In the genomic region with DNA sequence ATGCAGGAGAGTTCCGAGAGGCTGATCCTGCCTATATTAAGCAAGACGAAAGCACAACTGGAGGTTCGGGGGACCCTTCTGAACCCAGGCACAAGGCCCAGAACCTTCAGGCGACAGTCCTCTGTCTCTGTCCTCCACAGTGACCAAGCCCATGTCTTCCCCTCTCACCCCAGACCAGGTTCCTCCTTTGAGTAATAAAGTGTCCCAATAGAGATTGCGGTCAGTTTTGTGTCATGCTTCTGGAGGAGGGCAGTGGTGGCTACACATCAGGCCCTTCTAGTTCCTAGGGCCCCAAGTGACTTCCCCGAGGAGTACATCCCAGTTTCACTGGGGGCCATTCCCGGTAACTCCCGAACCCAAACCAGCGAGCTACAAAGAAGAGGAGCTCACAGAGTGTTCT, we compare ENCODE assay signal across 24 mouse cellular contexts. TPM values are rescaled to one million over a fixed set of nuclear protein-coding genes. Genes with fewer than 3 reads are reported as not detected.
DNase-seq lines count a peak whose midpoint lies in the region; ATAC-seq and TF ChIP-seq lines count a peak whose summit lies in the region.
"Had no signal": no experiment of that assay in that cellular context is flagged by ENCODE, and none has a peak within 500 bp of the region (broad histone marks: within the 10 kb centered on the region; RNA-seq: fewer than 3 reads in every experiment).

No protein-coding gene starts in this region.

- H3K4me2 ChIP-seq in hindbrain, embryonic 14.5 days (replicated peaks): no peak overlapping the region
- peak overlapping the region; percentile 29 for H3K4me2 ChIP-seq in liver, postnatal 0 days (ENCODE audit: low read depth, low read length)
- H3K4me2 ChIP-seq: lung, embryonic 15.5 days; midbrain, embryonic 13.5 days had no signal

- peaks cover 10% of the 10 kb centered on the region for H3K4me1 ChIP-seq in hindbrain, embryonic 10.5 days (replicated peaks)
- H3K4me1 ChIP-seq in hindbrain, embryonic 14.5 days (replicated peaks; ENCODE audit: control insufficient read depth, insufficient read depth, low read length): no peaks in the 10 kb centered on the region
- peaks cover 7% of the 10 kb centered on the region; the same call in 1 of the 2 replicates for H3K4me1 ChIP-seq in liver, postnatal 0 days (ENCODE audit: insufficient read depth)
- peaks cover 43% of the 10 kb centered on the region for H3K4me1 ChIP-seq in small intestine, adult 2 months (ENCODE audit: control insufficient read depth, insufficient read depth, insufficient read length, low read length)
- H3K4me1 ChIP-seq: midbrain, embryonic 13.5 days had no signal

- H3K27ac ChIP-seq in hindbrain, embryonic 10.5 days: 0 out of 2 replicates have a peak overlapping the region, but pooled peaks have one; percentile 2
- no peak overlapping the region for H3K27ac ChIP-seq in hindbrain, embryonic 14.5 days
- H3K27ac ChIP-seq in liver, postnatal 0 days (ENCODE audit: low read depth): peak overlapping the region; percentile 13; the same call in 1 of the 2 replicates
- H3K27ac ChIP-seq in small intestine, adult 2 months (ENCODE audit: insufficient read depth, low read depth, low read length): peak overlapping the region; percentile 50
- H3K27ac ChIP-seq: hindbrain, postnatal 0 days; lung, embryonic 15.5 days; midbrain, embryonic 13.5 days had no signal

- no peak for ATAC-seq in hindbrain, embryonic 14.5 days (ENCODE audit: low FRiP score)
- ATAC-seq in liver, postnatal 0 days: peak; percentile 61; the same call in 1 of the 2 replicates
- ATAC-seq: CD4-positive, CD25-positive, alpha-beta regulatory T cell, adult 4 months; forebrain, postnatal 0 days; hindbrain, postnatal 0 days; intestine, embryonic 16.5 days; midbrain, embryonic 13.5 days had no signal

- no peak overlapping the region for H3K4me3 ChIP-seq in hindbrain, embryonic 10.5 days
- no peak overlapping the region for H3K4me3 ChIP-seq in hindbrain, embryonic 14.5 days (replicated peaks; ENCODE audit: low read length)
- no peak overlapping the region for H3K4me3 ChIP-seq in liver, postnatal 0 days (ENCODE audit: low read depth, low read length)
- H3K4me3 ChIP-seq in small intestine, adult 2 months (ENCODE audit: low read depth, low read length): no peak overlapping the region
- H3K4me3 ChIP-seq: forebrain, embryonic 10.5 days; lung, embryonic 15.5 days; midbrain, embryonic 13.5 days had no signal

- H3K9ac ChIP-seq in hindbrain, embryonic 14.5 days: no peak overlapping the region
- H3K9ac ChIP-seq in liver, postnatal 0 days (replicated peaks): no peak overlapping the region
- H3K9ac ChIP-seq: forebrain, postnatal 0 days; lung, embryonic 15.5 days; midbrain, embryonic 13.5 days had no signal

- TF ChIP-seq EP300 in liver, postnatal 0 days (IDR thresholded peaks at IDR 0.05; ENCODE audit: low read depth): no peak

- no peak for DNase-seq in hindbrain, embryonic 10.5 days (ENCODE audit: low spot score)
- no peak for DNase-seq in hindbrain, embryonic 14.5 days (ENCODE audit: low spot score)
- DNase-seq in lung, postnatal 36 days: peak; percentile 60
- no peak for DNase-seq in lung, postnatal 14 days
- no peak for DNase-seq in liver, postnatal 0 days
- DNase-seq in right cerebral cortex, postnatal 4 days: no peak
- no peak for DNase-seq in heart, adult 9 months (ENCODE audit: low spot score in 2 of 2)
- DNase-seq: adrenal gland, postnatal 25 days; cerebellum, adult 11 months; cerebellum, adult 9-11 months; forebrain, postnatal 0 days; gastrocnemius, postnatal 25 days; kidney, adult 9 months; layer of hippocampus, adult 9-11 months; left cerebral cortex, postnatal 4 days; right cerebral cortex, adult 18-20 months; spleen, adult 18-20 months had no signal

- H3K27me3 ChIP-seq in hindbrain, embryonic 10.5 days (ENCODE audit: insufficient read depth, poor library complexity, severe bottlenecking): no peaks in the 10 kb centered on the region
- H3K27me3 ChIP-seq in hindbrain, embryonic 14.5 days (ENCODE audit: control insufficient read depth, insufficient read depth, low read length): no peaks in the 10 kb centered on the region
- H3K27me3 ChIP-seq in liver, postnatal 0 days (ENCODE audit: insufficient read depth, low read length): no peaks in the 10 kb centered on the region
- no peaks in the 10 kb centered on the region for H3K27me3 ChIP-seq in small intestine, adult 2 months (ENCODE audit: control insufficient read depth, insufficient read depth, low read length)
- H3K27me3 ChIP-seq: lung, embryonic 15.5 days; midbrain, embryonic 13.5 days had no signal

- no peaks in the 10 kb centered on the region for H3K36me3 ChIP-seq in hindbrain, embryonic 10.5 days
- no peaks in the 10 kb centered on the region for H3K36me3 ChIP-seq in hindbrain, embryonic 14.5 days (replicated peaks; ENCODE audit: control insufficient read depth, insufficient read depth)
- H3K36me3 ChIP-seq in liver, postnatal 0 days (replicated peaks; ENCODE audit: insufficient read depth, low read length): no peaks in the 10 kb centered on the region
- H3K36me3 ChIP-seq in small intestine, adult 2 months (ENCODE audit: control insufficient read depth, insufficient read depth, low read length): no peaks in the 10 kb centered on the region
- H3K36me3 ChIP-seq: forebrain, embryonic 10.5 days; lung, embryonic 15.5 days; midbrain, embryonic 13.5 days had no signal

- TF ChIP-seq CTCF in liver, postnatal 0 days (IDR thresholded peaks at IDR 0.05; ENCODE audit: low read depth): no peak
- no peak for TF ChIP-seq CTCF in small intestine, adult 2 months (IDR thresholded peaks at IDR 0.05; ENCODE audit: extremely low read depth, insufficient read length, insufficient replicate concordance, low read depth, low read length)

- TF ChIP-seq POLR2A in small intestine, adult 2 months (IDR thresholded peaks at IDR 0.05; ENCODE audit: low read depth, low read length): no peak

- 91% methylated on average over 9 of the region's 9 CpGs for WGBS in hindbrain, embryonic 10.5 days
- 96% methylated on average over 9 of the region's 9 CpGs for WGBS in hindbrain, embryonic 14.5 days
- WGBS in liver, postnatal 0 days (ENCODE audit: insufficient replicate concordance): 78% methylated on average over 9 of the region's 9 CpGs
- WGBS in small intestine, adult 2 months: 87% methylated on average over 9 of the region's 9 CpGs

- no peaks in the 10 kb centered on the region for H3K9me3 ChIP-seq in hindbrain, embryonic 10.5 days
- H3K9me3 ChIP-seq in hindbrain, embryonic 14.5 days (ENCODE audit: control insufficient read depth, low read length): no peaks in the 10 kb centered on the region
- no peaks in the 10 kb centered on the region for H3K9me3 ChIP-seq in liver, postnatal 0 days (ENCODE audit: low read length)
- H3K9me3 ChIP-seq: forebrain, embryonic 10.5 days; lung, embryonic 15.5 days; midbrain, embryonic 13.5 days had no signal

RNA-seq across cellular contexts. Expression of a gene that starts 32.8 kb away (rescaled TPM):
- polyA plus RNA-seq in hindbrain, embryonic 10.5 days (2016; fragmentation: Nextera tagmentation; extraction: Ambion mirVana): 32.7 and 38.4 TPM in 2 replicates
- polyA plus RNA-seq in hindbrain, embryonic 14.5 days (2014; fragmentation: Nextera tagmentation; extraction: Ambion mirVana): 14.4 and 14.6 TPM in 2 replicates
- 17.7 and 22.4 TPM in 2 replicates for polyA plus RNA-seq in liver, postnatal 0 days (2015; fragmentation: Nextera tagmentation; extraction: Ambion mirVana)
- polyA plus RNA-seq in small intestine, adult 2 months (2012; rRNA removed): 44.8 and 89.4 TPM in 2 replicates

RNA-seq across cellular contexts. Expression of a gene that starts 54.0 kb away (rescaled TPM):
- 286 and 294 TPM in 2 replicates for polyA plus RNA-seq in hindbrain, embryonic 10.5 days (2016; fragmentation: Nextera tagmentation; extraction: Ambion mirVana)
- 207 and 216 TPM in 2 replicates for polyA plus RNA-seq in hindbrain, embryonic 14.5 days (2014; fragmentation: Nextera tagmentation; extraction: Ambion mirVana)
- polyA plus RNA-seq in liver, postnatal 0 days (2015; fragmentation: Nextera tagmentation; extraction: Ambion mirVana): 258 and 261 TPM in 2 replicates
- 157 and 222 TPM in 2 replicates for polyA plus RNA-seq in small intestine, adult 2 months (2012; rRNA removed)
